Mouse (Mus musculus) heart, postnatal 0 days (tissue): Measurements from ENCODE around the gene Efhd2. TPM values are rescaled to one million over a fixed set of nuclear protein-coding genes. Genes with fewer than 3 reads are reported as not detected.

ENCODE experiments used
- ATAC-seq: fragments of 200-750 bp; cut with Nextera tagmentation; 2 replicates; pipeline ENCODE4 v1.8.0; 2017; ENCODE audit warnings: low read depth, moderate number of reproducible peaks, moderate library complexity; ENCODE audit not compliant: insufficient read depth
- DNase-seq: peaks from one replicate; pipeline ENCODE4 v3.0.0-alpha.2; 2016; ENCODE audit warnings: low spot score
- H3K27ac ChIP-seq: fragments of 300-500 bp; sonication (generic); 2 replicates; pipeline ENCODE4 v1.5.1; 2014; ENCODE audit warnings: low read depth, mild to moderate bottlenecking
- H3K27me3 ChIP-seq: fragments of 300-500 bp; sonication (generic); 2 replicates; pipeline ENCODE4 v1.6.1; 2014; ENCODE audit warnings: low read length, mixed read lengths; ENCODE audit not compliant: control insufficient read depth, insufficient read depth
- H3K36me3 ChIP-seq: fragments of 300-500 bp; sonication (generic); replicated peaks from 2 replicates; pipeline ENCODE4 v1.6.1; 2014; ENCODE audit warnings: low read length, mixed read lengths; ENCODE audit not compliant: control insufficient read depth, insufficient read depth
- H3K4me1 ChIP-seq: fragments of 300-500 bp; sonication (generic); 2 replicates; pipeline ENCODE4 v1.6.1; 2014; ENCODE audit warnings: antibody characterized with exemption; ENCODE audit not compliant: control insufficient read depth, insufficient read depth
- H3K4me2 ChIP-seq: fragments of 300-500 bp; sonication (generic); 2 replicates; pipeline ENCODE4 v1.6.1; 2014; ENCODE audit warnings: low read depth, mild to moderate bottlenecking, low read length, moderate library complexity
- H3K4me3 ChIP-seq: fragments of 300-500 bp; sonication (generic); 2 replicates; pipeline ENCODE4 v1.5.1; 2014; ENCODE audit warnings: low read depth, low read length
- H3K9ac ChIP-seq: fragments of 300-500 bp; sonication (generic); replicated peaks from 2 replicates; pipeline ENCODE4 v1.6.1; 2014; ENCODE audit warnings: low read depth, low read length, mixed read lengths
- H3K9me3 ChIP-seq: fragments of 300-500 bp; sonication (generic); replicated peaks from 2 replicates; pipeline ENCODE4 v1.6.1; 2016; ENCODE audit warnings: low read length; ENCODE audit not compliant: control insufficient read depth
- CTCF ChIP-seq: IDR thresholded peaks from 2 replicates; pipeline ENCODE4 v1.5.1; 2016; ENCODE audit warnings: antibody characterized with exemption, control low read depth, low read depth
- EP300 ChIP-seq: IDR thresholded peaks from 2 replicates; pipeline ENCODE4 v1.6.1; 2016; ENCODE audit warnings: antibody characterized with exemption, low read depth
- WGBS: fragments of 180-500 bp; shearing (Covaris S2); extraction: QIAGEN DNeasy Blood & Tissue Kit; methylation state at CpG from one replicate; pipeline ENCODE4 v1.1.7; 2014; 5-methylcytosine and 5-hydroxymethylcytosine counted together
- polyA plus RNA-seq: library from polyadenylated mRNA; unstranded; fragments of >200 nt; fragmentation: Nextera tagmentation; extraction: Ambion mirVana; gene quantifications from 2 replicates; pipeline ENCODE4 v1.2.1, GENCODE M21; 2015
- total RNA-seq: library from RNA; depleted of rRNA; stranded (reverse); fragments of >200 nt; gene quantifications from 2 replicates; pipeline ENCODE4 v1.2.3, GENCODE M21; 2014; ENCODE audit warnings: low replicate concordance

The Efhd2 gene
- total and polyA plus RNA-seq, 2 experiments from 2014 or later, result 42.9 to 56.9 TPM

- WGBS, result 35% methylated on average over 6 of the region's 6 CpGs
- Histone ChIP-seq H3K27me3 (no peaks in the 10 kb centered on the region), H3K4me1 (peaks cover 32% of the 10 kb centered on the region), H3K4me2 (no peak overlapping the region), H3K27ac (no peak overlapping the region), H3K36me3 (no peaks in the 10 kb centered on the region), H3K9me3 (no peaks in the 10 kb centered on the region), H3K9ac (no peak overlapping the region), H3K4me3 (no peak overlapping the region)
- no peak for DNase-seq
- TF ChIP-seq CTCF (peak; percentile 12), EP300 (no peak)
- ATAC-seq, result no peak
Measured at GRCm38 (mm10) chr4:141886385-141886968, 11.8 kb upstream of the Efhd2 start.

GRCm38 (mm10) chr4:141885451-141885850 is 10.7 kb upstream of the Efhd2 start:
- 54% methylated on average over 9 of the region's 9 CpGs for WGBS
- H3K27ac ChIP-seq, result no peak overlapping the region
- H3K9me3 ChIP-seq, result no peaks in the 10 kb centered on the region
- TF ChIP-seq CTCF (no peak), EP300 (no peak)
- no peak overlapping the region for H3K4me2 ChIP-seq
- H3K36me3 ChIP-seq, result no peaks in the 10 kb centered on the region
- DNase-seq (no peak), ATAC-seq (no peak)
- H3K9ac ChIP-seq, result no peak overlapping the region
- H3K4me1 ChIP-seq, result peaks cover 32% of the 10 kb centered on the region
- H3K27me3 ChIP-seq, result no peaks in the 10 kb centered on the region
- H3K4me3 ChIP-seq, result no peak overlapping the region

- no peaks in the 10 kb centered on the region for H3K27me3 ChIP-seq
- peaks cover 32% of the 10 kb centered on the region for H3K4me1 ChIP-seq
- no peak for DNase-seq
- WGBS, result 44% methylated on average over 7 of the region's 7 CpGs
- no peak overlapping the region for H3K9ac ChIP-seq
- TF ChIP-seq CTCF, result no peak
- TF ChIP-seq EP300, result no peak
- H3K27ac ChIP-seq, result peak overlapping the region; percentile 56
- H3K4me3 ChIP-seq, result no peak overlapping the region
- ATAC-seq, result no peak; the same call in 1 of the 2 replicates
- H3K9me3 ChIP-seq, result no peaks in the 10 kb centered on the region
- no peaks in the 10 kb centered on the region for H3K36me3 ChIP-seq
- H3K4me2 ChIP-seq, result peak overlapping the region; percentile 3; the same call in 1 of the 2 replicates
Measured at GRCm38 (mm10) chr4:141882858-141883257, 8.1 kb upstream of the Efhd2 start.

GRCm38 (mm10) chr4:141881950-141882349 is 7.2 kb upstream of the Efhd2 start:
- peak overlapping the region; percentile 56 for H3K27ac ChIP-seq
- DNase-seq (no peak), ATAC-seq (peak; percentile 40; the same call in 1 of the 2 replicates)
- no peaks in the 10 kb centered on the region for H3K9me3 ChIP-seq
- H3K27me3 ChIP-seq, result no peaks in the 10 kb centered on the region
- H3K4me3 ChIP-seq, result no peak overlapping the region
- H3K4me2 ChIP-seq, result peak overlapping the region; percentile 3; the same call in 1 of the 2 replicates
- peaks cover 31% of the 10 kb centered on the region for H3K4me1 ChIP-seq
- no peak for TF ChIP-seq EP300
- TF ChIP-seq CTCF, result no peak
- no peak overlapping the region for H3K9ac ChIP-seq
- no peaks in the 10 kb centered on the region for H3K36me3 ChIP-seq
- 13% methylated on average over 5 of the region's 5 CpGs for WGBS

- Histone ChIP-seq H3K4me1 (peaks cover 25% of the 10 kb centered on the region), H3K27me3 (no peaks in the 10 kb centered on the region), H3K4me3 (no peak overlapping the region), H3K4me2 (no peak overlapping the region), H3K36me3 (no peaks in the 10 kb centered on the region), H3K9ac (no peak overlapping the region), H3K9me3 (no peaks in the 10 kb centered on the region), H3K27ac (peak overlapping the region; percentile 56)
- no peak; the same call in 1 of the 2 replicates for ATAC-seq
- WGBS, result 70% methylated on average over 10 of the region's 10 CpGs
- TF ChIP-seq CTCF (no peak), EP300 (no peak)
- DNase-seq, result no peak
Measured at GRCm38 (mm10) chr4:141881289-141881914, 6.7 kb upstream of the Efhd2 start.

- WGBS, result 71% methylated on average over 9 of the region's 9 CpGs
- Histone ChIP-seq H3K4me3 (no peak overlapping the region), H3K4me2 (no peak overlapping the region), H3K4me1 (peaks cover 28% of the 10 kb centered on the region), H3K27ac (no peak overlapping the region), H3K27me3 (no peaks in the 10 kb centered on the region), H3K9ac (no peak overlapping the region), H3K36me3 (no peaks in the 10 kb centered on the region), H3K9me3 (no peaks in the 10 kb centered on the region)
- DNase-seq (no peak), ATAC-seq (no peak)
- TF ChIP-seq CTCF (no peak), EP300 (no peak)
Measured at GRCm38 (mm10) chr4:141879875-141880274, 5.2 kb upstream of the Efhd2 start.
